Mouse (Mus musculus) frontal cortex, postnatal 36 days (tissue): ENCODE data around the gene Ppil4.

Experiments used
- DNase-seq, 2 experiments: peaks; one replicate each; pipeline ENCODE4 v3.0.0; 2022; ENCODE audit warnings: low spot score in 2 of 2

Gene Ppil4

DNA sequence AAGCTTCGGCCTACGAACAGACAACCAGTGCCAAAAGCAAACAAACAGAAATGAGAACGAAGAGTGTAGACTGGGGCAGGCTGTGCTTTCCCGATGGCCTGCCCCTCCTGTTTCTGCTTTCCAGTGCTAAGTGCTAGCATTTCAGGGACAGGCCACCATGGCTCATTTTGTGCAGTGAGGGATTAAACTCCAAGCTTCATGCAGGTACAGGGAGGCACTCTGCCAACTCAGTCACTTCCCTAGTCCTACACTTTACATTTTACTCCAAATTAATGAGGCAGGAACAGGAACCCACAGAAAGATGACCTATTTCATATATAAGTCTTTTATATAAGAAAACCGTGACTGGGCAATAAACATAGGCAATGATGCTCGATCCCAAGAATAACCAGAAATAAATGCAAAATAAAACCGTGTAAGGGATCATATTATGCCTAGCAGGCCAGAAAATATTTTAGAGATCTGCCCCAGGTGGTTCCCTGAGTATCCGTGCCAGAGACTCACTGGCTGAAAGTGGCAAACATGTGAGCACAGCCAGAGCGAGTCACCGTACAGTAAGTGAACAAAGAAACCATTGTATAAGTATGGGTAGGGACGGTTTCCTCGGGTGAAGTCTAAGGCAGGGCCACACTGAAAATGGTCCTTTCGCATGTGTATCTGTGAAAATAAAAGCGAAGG lies 68.7 kb downstream of the Ppil4 start:
- DNase-seq, result no peak

DNA sequence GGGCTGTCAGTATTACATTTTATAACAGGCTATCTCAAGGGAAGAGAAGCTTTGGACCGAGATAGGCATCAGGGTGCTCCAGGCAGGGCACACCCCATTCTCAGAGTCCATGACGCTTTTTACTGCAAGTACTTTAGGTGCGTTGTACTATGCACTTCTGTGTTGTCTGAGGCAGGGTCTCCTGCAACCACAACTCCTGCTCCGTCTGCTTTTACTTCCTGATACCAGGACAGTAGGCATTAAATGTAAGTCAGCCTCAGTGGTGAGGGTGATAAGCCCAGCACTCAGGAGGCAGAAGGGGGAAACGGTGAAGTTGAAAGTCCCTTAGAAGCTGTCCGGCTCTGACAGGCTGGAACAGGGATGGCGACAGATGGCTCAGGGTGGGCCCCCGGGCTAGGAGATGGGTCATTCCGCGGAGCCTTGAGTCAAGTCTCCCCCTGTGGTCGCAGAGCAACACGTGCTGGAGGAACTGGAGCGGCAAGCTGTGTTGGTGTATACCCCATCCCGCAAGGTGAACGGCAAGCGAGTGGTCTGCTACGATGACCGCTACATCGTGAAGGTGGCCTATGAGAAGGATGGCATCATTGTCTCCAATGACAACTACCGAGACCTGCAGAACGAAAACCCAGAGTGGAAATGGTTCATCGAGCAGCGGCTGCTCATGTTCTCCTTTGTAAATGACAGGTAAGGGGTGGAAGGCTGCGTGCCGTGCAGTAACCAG lies 69.4 kb downstream of the Ppil4 start:
- DNase-seq, result no peak

DNA sequence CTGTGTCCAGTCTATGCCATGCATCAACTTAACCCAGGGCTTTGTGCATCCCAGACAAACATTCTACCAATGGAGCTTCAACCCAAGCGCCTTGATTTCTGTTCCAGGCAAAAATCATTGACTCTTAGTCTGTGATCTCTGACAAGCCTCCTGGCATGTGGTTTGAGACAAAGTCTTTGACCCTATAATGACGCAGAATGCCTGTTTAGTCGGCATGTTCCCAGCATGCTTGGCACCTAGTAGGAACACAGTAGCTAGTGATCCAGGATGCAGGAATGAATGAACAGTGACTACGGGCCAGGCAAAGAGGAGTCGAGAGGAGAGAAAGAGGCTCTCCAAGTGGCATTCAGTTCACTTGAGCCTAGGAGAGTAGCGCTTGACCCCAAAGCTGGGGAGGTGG lies 70.7 kb downstream of the Ppil4 start:
- no peak for DNase-seq

DNA sequence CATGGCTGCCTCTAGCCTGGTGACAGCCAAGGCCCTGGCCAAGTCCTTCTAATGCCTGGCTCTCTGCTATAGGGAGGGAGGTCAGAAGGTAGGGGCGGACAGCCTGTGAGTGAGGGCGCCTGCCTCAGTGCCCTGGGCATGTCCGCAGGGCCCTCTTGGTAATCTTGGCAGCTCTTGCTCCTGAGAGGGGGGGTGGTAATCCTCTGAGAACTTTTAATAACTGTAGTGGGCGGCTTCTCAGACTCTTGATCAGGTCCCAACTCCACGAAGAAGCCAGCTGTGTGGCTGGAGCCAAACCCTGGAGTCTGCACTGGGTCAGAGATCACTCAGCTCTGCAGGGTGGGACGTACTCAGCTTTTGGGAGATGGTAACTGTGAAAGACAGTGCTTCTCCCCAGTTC lies 71.5 kb downstream of the Ppil4 start:
- DNase-seq, result no peak

DNA sequence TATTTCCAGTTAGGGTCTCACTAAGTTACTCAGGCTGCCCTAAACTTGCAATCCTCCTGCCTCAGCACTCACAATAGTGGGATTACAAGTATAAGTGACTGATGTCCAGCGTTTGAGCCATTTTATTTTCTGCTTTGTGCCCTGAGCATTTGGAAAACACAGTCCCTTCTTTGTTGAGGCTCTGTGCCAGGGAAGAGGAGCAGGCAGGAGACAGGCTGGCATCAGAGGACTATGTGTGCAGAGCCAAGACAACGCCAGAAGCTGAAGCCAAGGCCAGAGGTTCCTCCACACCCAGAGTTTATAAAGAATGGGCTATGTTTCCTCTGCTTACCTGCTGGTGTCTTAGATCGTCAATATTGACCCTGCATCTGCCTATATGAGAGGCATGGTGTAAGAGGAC lies 72.1 kb downstream of the Ppil4 start:
- DNase-seq, result no peak

DNA sequence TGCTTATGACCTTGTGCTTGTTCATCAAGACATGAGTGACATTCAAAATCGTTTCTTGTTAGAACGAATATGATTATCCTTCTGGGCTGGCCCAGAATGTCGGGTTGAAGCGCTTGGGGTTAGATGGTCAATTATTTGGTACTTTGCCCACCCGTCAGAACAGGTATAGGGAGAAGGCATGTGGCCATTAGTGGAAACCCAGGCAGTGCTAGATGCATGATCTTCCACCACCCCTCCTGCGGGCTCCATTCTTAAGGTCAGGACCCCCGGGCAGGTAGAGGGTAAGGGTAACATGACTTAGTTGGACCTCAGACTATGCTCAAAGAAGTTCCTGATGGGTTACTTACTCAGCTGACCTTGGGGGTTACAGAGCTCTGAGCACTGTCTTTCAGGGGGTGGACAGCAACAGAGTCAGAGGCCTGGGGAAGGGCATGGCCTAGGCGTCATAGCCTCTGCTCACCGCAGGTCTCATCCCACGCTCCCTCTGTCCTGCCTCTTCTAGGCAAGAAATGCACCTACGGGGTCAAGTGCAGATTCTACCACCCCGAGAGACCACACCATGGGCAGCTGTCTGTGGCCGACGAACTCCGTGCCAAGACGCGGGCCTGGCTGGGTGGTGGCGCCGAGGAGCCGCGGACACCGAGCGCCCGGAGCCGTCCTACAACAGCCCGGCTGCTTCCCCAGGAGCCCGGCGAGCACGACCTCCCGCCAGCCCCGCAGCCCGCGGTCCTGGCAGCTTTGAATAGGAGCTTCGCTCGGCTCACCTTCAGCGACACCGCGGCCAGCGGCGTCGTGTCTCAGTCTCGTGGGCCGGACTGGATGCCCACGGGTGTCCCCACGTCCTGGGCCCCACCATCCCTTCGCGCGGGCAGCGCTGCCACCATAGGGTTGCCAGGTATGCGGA lies 74.3 kb downstream of the Ppil4 start:
- DNase-seq, result no peak

DNA sequence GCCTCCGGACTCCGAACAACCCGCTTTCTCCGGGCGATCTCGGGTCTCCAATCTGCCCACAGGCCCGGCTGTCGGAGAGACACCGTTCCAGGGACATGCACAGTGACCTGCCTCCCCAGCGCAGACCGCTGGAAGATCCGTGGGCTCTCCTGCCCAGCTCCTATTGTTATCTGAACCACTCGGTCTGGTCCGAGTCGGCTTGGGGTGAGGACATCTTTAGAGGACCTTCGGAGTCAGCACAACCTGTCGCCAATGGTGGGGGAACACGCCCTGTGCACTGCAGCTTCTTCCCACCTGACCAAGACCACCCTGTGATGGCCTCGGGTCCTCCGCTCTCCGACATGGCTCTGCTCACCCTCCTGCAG lies 75.0 kb downstream of the Ppil4 start:
- no peak for DNase-seq

DNA sequence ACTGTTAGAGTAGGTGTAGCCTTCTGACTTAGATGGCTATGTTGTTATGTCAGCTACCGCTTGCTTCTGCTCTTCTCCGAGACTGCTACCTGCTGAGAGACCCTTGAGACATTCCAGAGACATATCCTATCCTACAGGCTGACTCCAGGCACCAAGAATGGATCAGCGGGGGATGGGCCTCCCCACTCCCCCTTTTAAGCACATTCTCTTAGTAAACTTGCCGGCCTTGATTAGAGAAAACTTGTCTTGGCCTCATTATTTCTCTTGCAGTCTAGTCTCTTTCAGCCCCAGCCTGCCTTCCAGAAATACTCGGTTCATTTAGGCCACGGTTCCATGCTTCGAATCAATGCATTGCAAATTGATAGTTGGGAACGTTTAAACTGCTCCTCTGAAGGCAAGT lies 77.1 kb downstream of the Ppil4 start:
- no peak for DNase-seq

DNA sequence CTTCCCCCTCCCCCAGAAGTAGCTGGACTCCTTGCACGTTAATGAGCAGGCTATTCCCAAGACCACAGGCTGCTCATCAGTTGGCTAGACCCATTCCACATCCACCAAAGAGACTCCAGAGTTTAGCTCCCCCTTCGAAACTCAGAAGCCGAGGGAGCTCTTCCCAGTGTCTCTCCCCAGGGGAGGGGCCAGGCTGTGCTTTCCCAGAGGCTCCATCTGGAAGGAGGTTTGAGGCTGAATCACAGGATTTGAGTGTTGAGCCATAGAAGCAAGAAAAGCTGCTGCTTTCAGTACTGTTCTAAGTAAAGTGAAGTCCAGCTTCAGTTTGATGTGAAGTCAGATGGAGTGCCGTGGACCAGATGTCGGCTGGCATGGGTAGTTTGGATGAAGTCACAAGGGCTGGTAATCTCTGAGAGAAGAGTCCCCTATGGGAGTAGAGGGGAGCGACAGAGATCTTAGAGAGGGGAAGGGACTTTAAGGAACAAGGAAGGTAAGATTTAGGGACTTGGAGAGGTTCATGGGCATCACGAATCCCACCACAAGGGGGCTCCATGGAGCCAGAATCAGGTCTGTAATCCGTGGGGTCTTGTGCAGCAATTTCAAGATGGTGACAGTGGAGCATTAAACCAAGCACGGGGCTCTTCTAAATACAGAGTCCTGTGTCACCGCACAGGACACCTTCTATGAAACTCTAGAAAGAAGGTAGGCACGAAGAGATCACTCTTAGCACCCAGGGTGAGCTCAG lies 78.1 kb downstream of the Ppil4 start:
- DNase-seq, result peak; percentile 51 to 61

DNA sequence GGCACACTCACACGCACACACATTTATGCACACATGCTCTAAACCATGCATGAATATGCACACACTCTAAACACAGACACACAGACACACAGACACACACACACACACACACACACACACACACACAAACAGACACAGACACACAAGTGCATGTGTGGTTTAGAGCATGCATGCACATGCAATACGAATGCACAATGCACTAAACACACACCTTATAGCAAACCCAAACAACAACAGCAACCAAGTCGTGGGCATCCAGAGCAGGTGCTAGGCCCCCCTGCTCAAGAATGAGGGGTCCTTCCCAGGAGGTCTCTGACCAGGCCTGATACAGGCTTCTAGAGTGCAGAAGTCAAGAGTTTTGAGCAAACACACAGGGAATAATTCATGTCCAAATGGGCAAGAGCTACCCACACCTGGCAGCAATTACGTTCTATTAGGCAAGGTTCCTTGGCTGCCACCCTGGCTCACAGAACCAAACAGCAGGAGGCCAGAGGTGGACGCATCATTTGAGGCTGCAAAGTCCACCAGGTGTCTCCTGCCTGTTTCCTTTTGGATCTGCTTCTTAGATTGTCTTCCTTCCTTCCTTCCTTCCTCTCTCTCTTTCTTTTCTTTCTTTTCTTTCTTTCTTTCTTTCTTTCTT lies 78.8 kb downstream of the Ppil4 start:
- DNase-seq, result no peak
